Mouse (Mus musculus) cerebellum, postnatal 4 days (tissue): ENCODE results near the gene Mif4gd.

Source experiments
- DNase-seq, 2 experiments: peaks; one replicate each; pipeline ENCODE4 v3.0.0; 2022; ENCODE audit warnings: low spot score in 2 of 2, mixed read lengths in 1 of 2

Gene Mif4gd

DNA sequence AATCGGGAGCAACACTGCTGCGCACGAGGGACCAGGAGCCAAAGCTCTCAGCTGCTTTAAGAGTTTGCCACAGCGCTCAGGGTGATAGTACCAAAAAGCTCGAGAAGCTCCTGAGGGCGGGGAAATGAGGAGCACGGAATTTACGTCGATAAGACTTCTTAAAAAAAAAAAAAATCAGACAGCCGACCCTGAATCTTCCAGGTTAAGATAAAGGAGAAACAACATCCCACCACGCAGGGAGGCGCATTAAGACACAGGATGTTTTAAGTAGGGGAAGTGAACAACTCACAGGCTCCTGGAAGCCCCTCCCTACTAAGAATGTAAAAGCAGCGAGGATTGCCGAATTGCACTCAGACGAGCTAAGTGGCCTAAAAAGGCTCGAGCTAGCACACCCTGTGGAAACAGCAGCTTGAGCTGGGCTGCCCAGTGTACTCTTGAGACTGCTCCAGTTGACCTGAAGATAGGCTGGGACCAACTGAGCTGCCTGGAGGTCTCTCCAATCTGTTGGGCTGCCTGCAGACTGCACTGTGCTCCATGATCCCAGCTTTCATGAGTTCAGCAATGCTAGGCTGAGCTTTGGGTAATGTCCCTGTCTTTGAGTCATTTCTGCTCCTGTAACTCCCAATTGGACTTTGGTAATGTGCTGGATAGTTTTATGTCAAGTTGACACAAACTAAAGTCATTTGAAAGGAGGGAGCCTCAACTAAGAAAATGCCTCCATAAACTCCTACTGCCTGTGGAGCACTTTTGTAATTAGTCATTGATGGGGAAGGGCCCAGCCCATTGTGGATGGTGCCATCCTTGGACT lies 573 bp upstream of the Mif4gd start:
- DNase-seq = no peak

DNA sequence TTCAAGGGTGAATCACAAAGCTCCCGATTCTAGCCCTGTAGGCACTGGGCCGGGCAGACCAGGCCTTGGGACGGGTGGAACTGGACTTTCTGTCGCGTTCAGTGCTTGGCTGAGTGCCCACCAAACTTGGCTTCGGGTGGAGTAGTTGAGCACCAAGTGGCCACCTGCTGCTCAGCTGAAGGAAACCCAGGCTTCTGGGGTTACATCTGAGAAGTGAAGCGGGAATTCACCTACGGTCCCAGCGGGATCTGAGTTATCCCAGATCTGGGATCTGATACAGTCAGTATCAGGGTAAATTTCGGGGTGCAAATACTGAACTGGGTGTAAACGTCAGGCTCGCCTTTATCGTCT lies 735 bp downstream of the Mif4gd start:
- DNase-seq = peak; percentile 53 to 68

DNA sequence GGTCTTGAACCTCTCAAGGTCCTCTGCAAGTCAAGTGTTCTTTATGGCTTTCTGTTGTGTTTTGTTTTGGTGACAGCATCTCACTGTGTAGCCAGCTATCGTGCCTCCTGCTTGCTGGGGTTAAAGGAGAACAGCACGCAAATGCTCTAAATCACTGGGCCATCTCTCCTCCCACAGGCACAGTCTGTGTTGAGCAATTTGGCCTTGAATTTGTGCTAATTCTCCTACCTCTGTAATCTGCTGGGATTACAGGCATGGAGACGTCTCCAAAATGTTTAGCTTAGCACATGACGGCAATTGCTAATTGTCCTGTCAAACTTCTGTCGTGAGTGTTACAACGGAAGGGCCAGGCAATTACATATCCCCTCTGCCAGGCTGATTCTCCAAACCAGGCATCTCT lies 1.6 kb downstream of the Mif4gd start:
- no peak for DNase-seq

DNA sequence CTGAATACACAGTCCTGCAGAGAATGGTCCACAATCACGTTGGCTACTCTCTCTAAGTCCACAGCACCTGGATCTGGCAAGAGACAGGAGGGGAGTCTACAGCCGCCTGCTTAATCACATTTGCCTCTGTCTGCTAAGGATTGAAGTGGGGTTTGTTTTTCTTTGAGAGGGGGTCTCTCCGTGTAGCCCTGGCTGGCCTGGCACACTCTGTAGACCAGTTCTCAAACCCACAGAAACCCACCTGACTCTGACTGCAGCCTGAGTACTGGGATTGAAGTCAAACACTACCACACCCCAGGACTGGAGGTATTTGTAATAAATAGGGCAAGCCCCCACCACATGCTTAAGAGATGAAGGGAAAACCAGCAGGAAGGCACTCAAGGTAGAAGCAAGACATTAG lies 3.2 kb downstream of the Mif4gd start:
- no peak for DNase-seq

DNA sequence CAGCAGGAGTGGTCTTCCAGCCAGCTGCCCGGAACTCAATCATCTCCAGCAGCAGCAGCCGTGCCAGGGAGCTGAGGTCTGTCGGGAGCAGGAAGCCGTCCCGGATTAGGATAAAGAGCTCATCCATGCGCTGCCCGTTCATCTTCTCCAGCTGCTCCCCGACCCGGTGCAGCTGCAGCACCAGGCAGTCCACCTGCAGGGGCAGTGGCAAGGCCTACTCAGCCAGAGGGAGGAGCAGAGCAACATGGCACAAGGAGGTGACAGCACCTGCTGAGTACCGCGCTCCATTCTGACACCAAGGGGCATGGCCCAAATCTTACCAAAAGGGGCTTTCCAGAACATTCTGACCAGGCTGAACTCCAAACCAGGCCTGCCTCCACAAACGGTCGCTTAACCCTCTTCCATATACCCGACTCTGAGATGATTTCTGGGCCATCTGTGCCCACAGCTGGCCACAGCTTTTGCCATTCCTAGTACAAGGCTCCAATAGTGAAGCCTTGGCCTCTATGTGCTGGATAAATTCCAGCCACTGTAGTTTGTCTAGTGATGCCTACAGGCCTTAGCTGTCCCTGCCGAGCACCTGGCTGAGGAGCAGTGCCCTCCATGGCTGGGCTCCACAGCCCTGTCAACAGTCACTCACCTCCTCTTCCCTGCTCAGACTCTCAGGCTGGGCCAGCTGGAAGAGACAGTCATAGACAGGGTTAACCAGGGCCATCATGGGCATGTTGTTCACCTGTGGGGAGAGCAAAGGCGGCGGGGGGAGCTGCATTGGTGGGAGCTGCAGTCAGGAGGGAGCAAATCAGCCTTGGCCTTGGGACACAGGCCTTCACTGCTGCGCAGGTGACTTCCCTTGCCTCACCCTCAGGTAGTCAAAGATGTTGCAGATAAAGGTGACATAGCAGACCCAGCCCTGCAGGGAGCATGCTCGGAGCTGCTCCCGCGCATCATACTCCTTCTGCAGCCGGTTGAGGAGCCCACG lies 4.1 kb downstream of the Mif4gd start:
- peak in 1 of 2 experiments; percentile 57 for DNase-seq

DNA sequence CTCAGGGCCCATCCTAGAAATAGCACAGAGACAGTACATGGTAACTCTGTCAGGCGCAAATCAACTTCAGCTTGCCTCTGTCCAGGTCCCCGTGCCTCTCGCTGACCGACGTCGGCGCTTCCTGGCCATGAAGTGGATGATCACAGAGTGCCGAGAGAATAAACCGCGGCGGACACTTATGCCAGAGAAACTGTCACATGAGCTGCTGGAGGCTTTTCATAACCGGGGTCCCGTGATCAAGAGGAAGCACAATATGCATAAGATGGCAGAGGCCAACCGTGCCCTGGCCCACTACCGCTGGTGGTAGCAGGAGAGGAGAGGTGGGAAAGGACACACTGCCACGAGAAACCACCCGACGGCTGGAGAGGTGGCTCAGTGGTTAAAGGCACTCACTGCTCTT lies 6.0 kb downstream of the Mif4gd start:
- no peak for DNase-seq

DNA sequence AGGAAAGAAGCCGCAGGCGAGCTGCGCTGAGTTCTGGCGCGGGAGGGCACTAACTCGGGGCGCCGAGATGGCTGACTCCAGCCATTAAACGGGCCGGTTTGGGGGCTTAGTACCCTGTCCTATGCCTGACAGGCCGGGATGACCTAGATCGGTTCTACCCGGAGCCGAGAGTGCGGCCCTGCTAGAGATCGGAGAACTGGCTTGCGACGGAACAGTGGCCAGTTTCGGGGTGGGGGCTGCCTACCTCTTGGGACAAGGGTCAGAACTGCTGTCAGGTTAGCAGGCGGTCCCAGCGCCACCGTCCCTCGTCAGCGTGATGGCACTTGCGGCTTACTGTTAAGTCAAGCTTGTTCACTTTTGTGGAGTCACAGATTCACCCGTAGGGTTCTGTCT lies 8.5 kb downstream of the Mif4gd start:
- no peak for DNase-seq

DNA sequence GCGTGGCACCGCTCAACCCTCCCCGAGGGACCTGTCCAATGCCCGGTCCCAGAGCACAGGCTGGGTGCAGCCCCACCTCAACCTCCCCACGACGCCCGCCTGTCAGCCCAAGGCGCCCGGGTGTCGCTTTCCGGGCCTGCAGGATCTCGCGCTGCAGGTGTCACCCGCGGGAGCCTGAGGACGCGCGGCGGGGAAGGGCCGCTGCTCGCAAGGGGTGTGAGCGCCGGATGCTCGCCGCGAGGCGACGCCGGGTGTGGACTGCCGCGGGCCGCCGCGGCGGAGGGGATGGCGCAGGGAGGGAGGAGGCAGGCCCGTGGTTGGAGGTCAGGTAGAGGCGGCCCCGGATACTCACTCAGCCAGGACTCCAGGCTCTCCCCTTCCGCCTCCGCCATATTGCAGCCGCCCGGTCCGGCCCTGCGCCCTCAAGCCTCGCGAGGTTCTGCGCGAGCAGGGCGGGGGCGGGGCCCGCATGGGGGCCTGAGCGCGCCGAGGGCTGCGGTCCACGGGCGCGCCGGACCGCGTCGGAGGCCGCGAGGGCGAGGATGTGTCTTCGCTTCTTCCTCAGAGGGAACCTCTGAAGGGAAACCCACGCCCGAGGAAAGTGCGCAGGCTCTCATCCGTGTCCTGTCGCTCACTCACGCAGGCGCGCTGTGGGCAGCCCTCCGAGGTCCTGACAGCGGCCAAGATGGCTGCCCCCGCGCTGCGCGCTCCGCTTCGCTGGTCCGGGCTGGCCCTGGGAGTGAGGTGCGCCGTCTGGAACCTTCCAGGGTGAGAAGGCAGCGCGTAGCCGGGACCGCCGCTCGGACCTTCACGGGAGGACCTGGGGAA lies 9.1 kb downstream of the Mif4gd start, which contains the start of the genes Mrps7 and Gga3:
Mrps7 (plus strand) TSS at position 450 of the 828 bp plus-strand sequence.
Gga3 (minus strand) TSS at position 576 of the 828 bp plus-strand sequence.
- peak; percentile 74 to 90 for DNase-seq

DNA sequence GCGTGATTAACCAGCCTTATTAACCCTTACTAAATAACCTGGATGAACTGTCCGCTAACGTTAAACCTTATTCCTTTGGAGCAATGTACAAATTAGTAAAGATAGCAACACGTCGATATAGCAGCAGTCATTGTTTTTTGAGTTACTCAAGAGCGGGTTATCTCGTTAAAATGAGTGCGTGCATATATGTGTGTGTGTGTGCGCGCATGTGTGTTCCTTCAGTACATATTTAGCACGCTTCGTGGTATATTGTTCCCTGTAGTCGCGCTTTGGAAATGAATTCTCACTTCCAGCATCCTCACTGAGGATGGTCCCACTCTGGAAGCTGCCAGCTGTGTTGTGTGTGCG lies 9.7 kb downstream of the Mif4gd start:
- no peak for DNase-seq

DNA sequence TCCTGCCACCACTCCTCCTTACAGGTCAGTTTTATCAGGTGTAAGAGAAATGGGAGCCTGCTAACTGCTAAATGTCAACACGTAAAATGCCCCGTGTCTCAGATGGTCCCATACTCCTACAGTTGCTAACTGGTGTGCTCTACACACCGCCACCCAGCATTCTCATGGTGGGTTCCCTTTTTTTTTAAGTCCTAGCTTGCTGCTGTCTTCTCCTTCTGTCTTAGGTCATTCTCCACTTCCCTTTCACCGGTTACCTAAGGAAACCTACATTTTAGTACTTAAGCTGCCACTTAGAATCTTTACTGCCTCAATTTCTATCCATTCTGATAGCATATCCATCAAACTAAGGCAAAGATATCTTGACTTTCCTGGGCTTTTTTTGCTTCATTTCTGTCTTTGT lies 11.6 kb downstream of the Mif4gd start:
- no peak for DNase-seq

DNA sequence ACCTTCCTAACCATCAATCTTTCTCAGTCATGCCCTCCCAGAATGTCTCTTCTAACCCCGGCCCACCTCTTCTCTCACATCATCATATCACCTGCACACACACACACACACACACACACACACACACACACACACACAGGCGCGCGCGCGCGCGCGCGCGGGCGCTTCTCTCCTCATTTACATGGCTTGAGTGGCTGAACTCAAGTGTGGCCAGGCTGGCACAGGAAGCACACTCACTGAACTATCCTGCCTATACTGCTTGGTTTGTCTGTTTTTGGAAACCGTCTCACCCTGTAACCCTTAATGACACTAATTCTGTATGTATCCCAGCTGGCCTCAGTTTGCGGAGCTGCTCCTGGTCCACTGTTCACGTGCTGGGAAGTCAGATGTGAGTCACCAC lies 12.0 kb downstream of the Mif4gd start:
- no peak for DNase-seq

DNA sequence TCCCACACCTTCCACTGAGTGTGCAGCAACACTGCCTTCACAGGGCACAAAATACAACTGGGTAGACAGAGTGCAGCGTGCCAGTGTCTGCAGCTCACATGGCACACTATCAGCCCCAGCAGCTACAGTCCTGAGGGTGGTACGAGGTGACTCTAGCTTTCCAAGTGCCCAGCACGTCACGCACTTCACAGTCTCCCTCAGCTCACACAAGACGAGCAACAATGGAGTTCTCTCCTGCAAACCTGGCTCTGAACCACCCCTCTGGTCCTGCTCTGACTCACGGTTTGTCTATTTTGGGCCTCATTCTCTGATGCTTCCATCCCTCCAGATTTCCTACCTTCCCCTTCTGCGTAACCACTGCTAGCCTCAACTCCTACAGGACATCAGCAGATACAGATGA lies 13.0 kb downstream of the Mif4gd start:
- no peak for DNase-seq

DNA sequence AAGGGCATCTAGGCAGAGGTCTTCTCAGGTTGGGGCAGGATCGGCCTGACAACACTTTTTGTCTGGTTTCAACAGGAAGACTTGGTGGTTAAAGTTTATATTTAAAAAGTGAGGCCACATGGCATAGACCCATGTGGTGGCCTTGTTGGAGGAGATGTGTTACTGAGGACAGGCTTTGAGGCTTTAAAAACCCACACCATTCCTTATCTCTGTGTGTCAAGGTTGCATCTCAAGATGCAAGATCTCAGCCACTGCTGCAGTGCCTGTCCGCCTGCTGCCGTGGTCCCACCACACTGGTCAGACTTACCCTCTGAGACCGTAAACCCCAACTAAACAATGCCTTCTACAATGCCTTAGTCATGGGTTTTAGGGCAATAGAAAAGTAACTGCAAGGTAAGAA lies 14.5 kb downstream of the Mif4gd start:
- DNase-seq = no peak

DNA sequence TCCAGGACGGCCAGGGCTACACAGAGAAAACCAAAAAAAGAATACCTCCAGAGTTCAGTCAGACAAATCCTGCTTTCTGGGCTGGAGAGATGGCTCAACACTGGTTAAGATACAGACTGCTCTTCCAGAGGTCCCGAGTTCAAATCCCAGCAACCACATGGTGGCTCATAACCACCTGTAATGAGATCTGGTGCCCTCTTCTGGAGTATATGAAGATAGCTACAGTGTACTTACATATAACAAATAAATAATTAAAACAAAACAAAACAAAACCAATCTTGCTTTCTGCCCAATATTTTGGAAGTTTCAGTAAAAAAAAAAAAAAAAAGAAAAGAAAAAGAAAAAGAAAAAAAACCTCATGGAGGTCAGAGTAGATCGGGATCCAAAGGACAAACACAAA lies 17.6 kb downstream of the Mif4gd start:
- DNase-seq = no peak

DNA sequence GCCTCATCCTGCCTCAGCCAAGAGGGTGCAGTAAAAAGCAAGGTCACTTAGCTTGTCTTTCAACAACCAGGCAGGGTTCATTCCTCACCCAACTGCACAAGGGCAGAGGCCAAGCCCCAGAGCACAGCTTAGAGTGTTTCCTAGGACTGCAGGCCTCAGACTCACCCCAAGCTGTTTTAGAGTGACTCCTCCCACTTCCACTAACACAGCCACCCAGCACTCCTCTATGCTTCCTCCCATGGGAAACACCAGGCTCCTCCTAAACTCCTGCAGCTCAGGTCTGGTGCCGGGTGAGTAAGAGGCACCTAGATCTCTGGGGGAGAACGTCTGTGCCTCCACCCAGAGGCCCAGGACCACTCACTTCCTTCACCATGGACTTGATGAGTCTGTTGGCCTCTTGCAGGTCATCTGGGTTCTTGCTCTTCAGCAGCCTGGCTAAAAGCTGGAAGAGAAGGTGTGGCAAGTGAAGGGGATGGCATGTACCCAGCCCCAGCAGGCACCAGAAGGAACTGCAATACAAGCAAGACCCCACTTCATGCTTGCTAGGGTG lies 22.2 kb downstream of the Mif4gd start:
- no peak for DNase-seq

DNA sequence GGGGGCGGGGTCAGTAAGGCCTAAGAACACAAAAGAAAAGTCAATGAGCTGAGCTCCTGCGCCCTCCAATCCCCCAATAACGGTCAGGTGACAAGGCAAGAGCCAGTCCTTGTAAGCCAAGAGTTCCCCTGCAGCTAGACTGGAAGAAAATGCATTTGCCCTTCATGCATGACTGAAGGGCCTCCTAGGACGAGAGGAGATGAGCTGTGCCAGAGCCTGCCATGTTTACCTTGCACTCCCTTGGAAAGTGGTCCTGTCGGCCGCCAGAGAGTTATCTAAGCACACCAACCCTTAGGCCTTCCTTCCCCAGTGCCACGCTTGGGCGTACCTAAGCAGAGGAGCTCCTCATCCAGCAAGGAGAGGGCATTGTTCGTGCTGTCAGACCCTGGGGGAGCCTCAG lies 24.8 kb downstream of the Mif4gd start:
- no peak for DNase-seq

DNA sequence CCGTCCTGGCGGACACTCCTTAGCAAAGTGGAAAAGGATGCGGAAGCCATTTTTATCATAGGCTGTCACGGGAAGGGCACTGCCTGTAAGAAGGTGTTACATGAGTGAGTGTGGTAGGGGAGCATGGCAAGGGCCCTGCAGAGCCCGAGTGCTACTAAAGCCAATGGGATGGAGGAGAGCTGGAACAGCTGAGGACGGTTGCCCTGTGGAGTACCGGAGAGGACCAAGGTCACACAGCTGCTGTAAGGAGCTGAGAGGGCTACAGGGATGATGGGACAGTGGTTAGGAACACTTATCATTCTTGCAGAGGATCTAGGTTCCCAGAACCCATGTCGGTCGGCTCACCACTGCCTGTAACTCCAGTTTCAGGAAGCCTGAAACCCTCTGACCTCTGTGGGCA lies 26.4 kb downstream of the Mif4gd start:
- no peak for DNase-seq

DNA sequence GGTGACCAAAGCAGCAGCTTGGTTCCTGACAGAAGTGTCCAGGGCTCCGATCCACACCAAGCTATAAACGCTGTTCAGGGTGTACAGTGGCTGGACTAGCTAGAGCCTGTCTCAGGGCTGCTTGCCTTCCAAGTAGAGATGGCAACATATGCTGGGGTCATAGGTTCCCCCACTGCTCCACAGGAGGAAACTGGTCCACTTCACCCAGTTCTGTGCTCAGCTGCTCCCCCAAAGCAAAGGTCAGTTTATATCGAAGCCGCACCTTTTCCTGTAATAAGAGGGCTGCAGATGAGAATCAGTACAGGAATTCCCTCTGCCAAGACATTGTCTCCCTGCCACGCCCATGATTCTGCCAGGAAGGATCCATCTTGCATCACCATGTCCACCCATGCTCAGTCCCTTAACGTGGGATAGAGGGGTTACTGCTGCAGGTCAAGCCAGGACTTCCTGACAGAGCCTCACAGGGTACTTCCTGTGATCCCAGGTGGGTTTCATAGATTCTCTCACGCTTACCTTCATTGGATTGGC lies 27.1 kb downstream of the Mif4gd start:
- DNase-seq = no peak

DNA sequence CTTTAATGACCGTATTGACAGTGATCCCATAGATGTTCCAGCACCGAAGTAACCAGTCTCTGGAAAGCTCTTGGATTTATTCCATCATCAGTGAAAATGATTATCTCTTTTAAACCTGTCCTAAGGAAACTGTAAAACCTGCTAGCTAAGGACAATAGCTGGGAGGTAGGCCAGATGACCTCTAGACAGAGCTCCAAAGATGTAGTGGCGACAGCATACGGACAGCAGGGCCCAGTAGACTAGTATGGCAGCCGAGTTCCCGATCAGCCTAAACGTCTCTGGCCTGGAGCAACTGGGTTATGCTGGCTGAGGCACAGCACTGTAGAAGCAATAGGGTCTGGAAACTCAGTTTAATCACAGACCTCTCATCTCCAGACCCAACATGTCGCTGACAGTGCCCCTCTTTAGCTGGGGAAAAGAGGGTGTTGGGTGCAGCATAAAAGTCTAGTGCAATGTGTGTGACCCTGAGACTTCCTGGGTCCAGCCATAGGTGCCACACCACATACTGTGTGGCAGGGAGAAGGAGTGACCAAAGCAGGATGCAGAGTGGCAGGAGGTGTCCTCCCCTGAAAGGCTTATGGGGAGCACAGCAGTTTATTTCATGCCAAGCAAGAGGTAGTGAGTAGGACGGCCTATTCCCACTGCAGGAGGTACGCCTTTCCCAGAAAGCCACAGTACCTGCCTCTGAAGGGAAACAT lies 28.2 kb downstream of the Mif4gd start:
- no peak for DNase-seq

DNA sequence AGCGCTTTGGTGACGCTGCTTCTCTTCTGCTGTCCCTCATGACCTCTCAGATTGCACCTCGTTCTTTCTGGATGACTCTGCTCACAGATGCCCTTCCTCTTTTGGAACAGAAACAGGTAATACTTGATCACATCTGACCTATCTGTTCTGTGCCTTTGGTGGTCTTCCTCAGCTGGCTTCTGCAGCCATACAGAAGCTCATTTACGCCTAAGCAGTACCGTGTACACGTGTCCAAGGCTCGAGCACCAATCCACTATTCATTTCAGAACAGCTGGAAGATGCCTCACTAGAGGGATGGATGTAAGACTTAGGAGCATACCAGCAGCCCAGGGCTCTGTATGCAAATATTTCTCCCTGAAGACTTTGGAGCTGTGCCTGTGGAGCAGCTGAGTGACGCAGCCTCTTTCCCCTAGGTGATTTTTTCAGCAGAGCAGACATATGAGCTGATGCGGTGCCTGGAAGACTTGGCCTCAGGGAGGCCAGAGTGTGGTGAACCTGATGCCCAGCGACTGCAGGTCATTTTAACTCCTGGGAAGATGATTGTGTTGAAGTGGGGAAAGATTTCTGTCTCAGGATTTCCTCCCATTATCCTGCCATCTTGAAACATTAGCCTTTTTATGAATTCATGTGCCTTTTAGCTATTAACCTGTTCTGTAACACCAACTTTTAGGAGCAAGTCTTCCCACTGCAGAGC lies 29.7 kb downstream of the Mif4gd start:
- no peak for DNase-seq
